Mouse (Mus musculus) brain, embryonic 14.5 days (tissue): ENCODE measurements around the gene Alg9.
"Not testable (repeated sequence)": the region's sequence is repeated elsewhere in the genome, so short reads cannot be mapped to it uniquely, and the experiment has no call there.

Experiments
- CTCF ChIP-seq: fragments of 200-500 bp; IDR thresholded peaks from 2 replicates; pipeline ENCODE4 v1.5.1; 2012; ENCODE audit warnings: inconsistent platforms, mild to moderate bottlenecking, moderate library complexity, borderline replicate concordance; ENCODE audit not compliant: insufficient read depth, insufficient read length; ENCODE audit errors: extremely low read depth
- POLR2A ChIP-seq: fragments of 200-500 bp; IDR thresholded peaks from 2 replicates; pipeline ENCODE4 v1.6.1; 2012; ENCODE audit warnings: mild to moderate bottlenecking, inconsistent platforms, borderline replicate concordance; ENCODE audit not compliant: poor library complexity, insufficient read depth, insufficient read length, severe bottlenecking; ENCODE audit errors: extremely low read depth

GRCm38 (mm10) chr9:50832582-50832981 lies 57.8 kb downstream of the Alg9 start:
- TF ChIP-seq CTCF, POLR2A: not testable (repeated sequence)
